Mouse (Mus musculus) small intestine, adult 2 months (tissue): ENCODE measurements at regions not wholly inside any gene's neighbourhood (a gene's known extent, or its start where the extent isn't known, plus 50 kb on each side); places are given as distances from the start of the nearest gene placed in this dataset.

ENCODE experiments used
- H3K27ac ChIP-seq: fragments of 200-500 bp; 2 replicates; pipeline ENCODE4 v1.5.1; 2012; ENCODE audit warnings: low read depth, low read length, control low read depth, inconsistent platforms; ENCODE audit not compliant: insufficient read depth
- H3K27me3 ChIP-seq: fragments of 200-500 bp; 2 replicates; pipeline ENCODE4 v1.6.1; 2012; ENCODE audit warnings: mild to moderate bottlenecking, moderate library complexity, low read length, inconsistent platforms; ENCODE audit not compliant: control insufficient read depth, insufficient read depth
- H3K36me3 ChIP-seq: fragments of 200-500 bp; 2 replicates; pipeline ENCODE4 v1.6.1; 2012; ENCODE audit warnings: mild to moderate bottlenecking, low read length, control low read depth, inconsistent platforms; ENCODE audit not compliant: control insufficient read depth, insufficient read depth
- H3K4me1 ChIP-seq: fragments of 200-500 bp; 2 replicates; pipeline ENCODE4 v1.6.1; 2012; ENCODE audit warnings: low read length, inconsistent platforms, mixed read lengths; ENCODE audit not compliant: control insufficient read depth, insufficient read depth, insufficient read length
- H3K4me3 ChIP-seq: fragments of 200-500 bp; 2 replicates; pipeline ENCODE4 v1.5.1; 2012; ENCODE audit warnings: low read depth, mild to moderate bottlenecking, control low read depth, inconsistent platforms, low read length, moderate library complexity
- CTCF ChIP-seq: fragments of 200-500 bp; IDR thresholded peaks from 2 replicates; pipeline ENCODE4 v1.5.1; 2012; ENCODE audit warnings: low read depth, mild to moderate bottlenecking, control low read depth, inconsistent platforms, low read length, moderate library complexity, mixed read lengths; ENCODE audit not compliant: insufficient replicate concordance, insufficient read length; ENCODE audit errors: extremely low read depth
- POLR2A ChIP-seq: fragments of 200-500 bp; IDR thresholded peaks from 2 replicates; pipeline ENCODE4 v1.6.1; 2012; ENCODE audit warnings: low read depth, mild to moderate bottlenecking, control low read depth, inconsistent platforms, low read length, moderate library complexity
- WGBS: fragments of 180-500 bp; shearing (Covaris S2); methylation state at CpG from one replicate; pipeline ENCODE4 v1.1.7; 2018; 5-methylcytosine and 5-hydroxymethylcytosine counted together

GRCm38 (mm10) chr5:64419395-64419794, 263.3 kb downstream of the Tbc1d1 start:
- no peak for TF ChIP-seq POLR2A
- no peak for TF ChIP-seq CTCF
- WGBS, result 89% methylated on average over 1 of the region's 1 CpGs
- H3K27me3 ChIP-seq, result no peaks in the 10 kb centered on the region

GRCm38 (mm10) chr5:64422787-64423587, 266.9 kb downstream of the Tbc1d1 start:
- Histone ChIP-seq H3K27me3 (no peaks in the 10 kb centered on the region), H3K27ac (peak overlapping the region; percentile 68), H3K4me1 (peaks cover 18% of the 10 kb centered on the region; the same call in 1 of the 2 replicates), H3K4me3 (peak overlapping the region; percentile 38), H3K36me3 (no peaks in the 10 kb centered on the region; the same call in 1 of the 2 replicates)
- TF ChIP-seq POLR2A (no peak), CTCF (no peak)
- WGBS, result 15% methylated on average over 13 of the region's 13 CpGs

More at GRCm38 (mm10) chr5:64419395-64419794, 263.3 kb downstream of the Tbc1d1 start:
- Histone ChIP-seq H3K4me1 (peaks cover 18% of the 10 kb centered on the region; the same call in 1 of the 2 replicates), H3K4me3 (no peak overlapping the region), H3K36me3 (no peaks in the 10 kb centered on the region), H3K27ac (no peak overlapping the region)

- Histone ChIP-seq H3K36me3 (no peaks in the 10 kb centered on the region; the same call in 1 of the 2 replicates), H3K4me1 (peaks cover 29% of the 10 kb centered on the region), H3K27ac (peak overlapping the region; percentile 12; the same call in 1 of the 2 replicates), H3K27me3 (no peaks in the 10 kb centered on the region), H3K4me3 (no peak overlapping the region)
- TF ChIP-seq CTCF, result no peak
- TF ChIP-seq POLR2A, result no peak
- WGBS, result 75% methylated on average over 8 of the region's 8 CpGs
Measured at GRCm38 (mm10) chr5:64428822-64429221, 272.7 kb downstream of the Tbc1d1 start.

- 22% methylated on average over 3 of the region's 3 CpGs for WGBS
- TF ChIP-seq POLR2A (no peak), CTCF (no peak)
- peaks cover 27% of the 10 kb centered on the region for H3K4me1 ChIP-seq
- peak overlapping the region; percentile 91 for H3K27ac ChIP-seq
- no peak overlapping the region for H3K4me3 ChIP-seq
- H3K36me3 ChIP-seq, result no peaks in the 10 kb centered on the region
- H3K27me3 ChIP-seq, result no peaks in the 10 kb centered on the region
Measured at GRCm38 (mm10) chr5:64430501-64430900, 274.4 kb downstream of the Tbc1d1 start.

GRCm38 (mm10) chr5:64431624-64432023, 275.5 kb downstream of the Tbc1d1 start:
- Histone ChIP-seq H3K4me1 (peaks cover 31% of the 10 kb centered on the region), H3K27ac (peak overlapping the region; percentile 91), H3K36me3 (no peaks in the 10 kb centered on the region), H3K4me3 (no peak overlapping the region), H3K27me3 (no peaks in the 10 kb centered on the region)
- peak; percentile 6; the same call in 1 of the 2 replicates for TF ChIP-seq CTCF
- no peak for TF ChIP-seq POLR2A
- 26% methylated on average over 6 of the region's 6 CpGs for WGBS

GRCm38 (mm10) chr5:64433786-64434185, 277.7 kb downstream of the Tbc1d1 start:
- 92% methylated on average over 5 of the region's 5 CpGs for WGBS
- H3K4me3 ChIP-seq, result no peak overlapping the region

GRCm38 (mm10) chr5:64435491-64435890, 279.4 kb downstream of the Tbc1d1 start:
- TF ChIP-seq POLR2A (no peak), CTCF (no peak)
- no peak overlapping the region for H3K27ac ChIP-seq
- no peaks in the 10 kb centered on the region for H3K27me3 ChIP-seq
- H3K4me3 ChIP-seq, result no peak overlapping the region
- no peaks in the 10 kb centered on the region for H3K36me3 ChIP-seq
- H3K4me1 ChIP-seq, result peaks cover 24% of the 10 kb centered on the region
- WGBS, result 21% methylated on average over 3 of the region's 3 CpGs

More at GRCm38 (mm10) chr5:64433786-64434185, 277.7 kb downstream of the Tbc1d1 start:
- no peak for TF ChIP-seq POLR2A
- TF ChIP-seq CTCF, result no peak
- Histone ChIP-seq H3K4me1 (peaks cover 30% of the 10 kb centered on the region), H3K27ac (no peak overlapping the region), H3K36me3 (no peaks in the 10 kb centered on the region), H3K27me3 (no peaks in the 10 kb centered on the region)

- TF ChIP-seq CTCF, result no peak
- no peak for TF ChIP-seq POLR2A
- 76% methylated on average over 2 of the region's 2 CpGs for WGBS
- Histone ChIP-seq H3K4me3 (no peak overlapping the region), H3K4me1 (peaks cover 21% of the 10 kb centered on the region), H3K27ac (no peak overlapping the region), H3K27me3 (no peaks in the 10 kb centered on the region), H3K36me3 (no peaks in the 10 kb centered on the region)
Measured at GRCm38 (mm10) chr5:64435958-64436357, 279.9 kb downstream of the Tbc1d1 start.
